Mouse (Mus musculus) heart, postnatal 25 days (tissue): ENCODE data around the gene Tmem167. TPM values are rescaled to one million over a fixed set of nuclear protein-coding genes. Genes with fewer than 3 reads are reported as not detected.

Source experiments
- DNase-seq: peaks from one replicate; pipeline ENCODE4 v3.0.0; 2022; ENCODE audit warnings: low spot score
- intact Hi-C: fragments of 180-260 bp; cut with DNase I; formaldehyde crosslinking; loops from one replicate; pipeline ENCODE4 v1.15.1; 2025
- total RNA-seq, 2 experiments: library from RNA; stranded (reverse); gene quantifications; 2 replicates each; pipeline ENCODE4 v1.2.3; 2021

Gene Tmem167
- total RNA-seq, 2 experiments from 2014 or later = 5.5 to 7.5 TPM

GRCm38 (mm10) chr13:90175662-90176061 lies 86.7 kb downstream of the Tmem167 start:
- DNase-seq = no peak
- intact Hi-C loops = no loop called here

- intact Hi-C loops = no loop called here
- no peak for DNase-seq
These were observed 93.3 kb downstream of the Tmem167 start for GRCm38 (mm10) chr13:90182262-90182661.

GRCm38 (mm10) chr13:90183536-90183935 lies 94.6 kb downstream of the Tmem167 start:
- intact Hi-C loops = no loop called here
- no peak for DNase-seq

- no peak for DNase-seq
- intact Hi-C loops = no loop called here
These were observed 97.8 kb downstream of the Tmem167 start for GRCm38 (mm10) chr13:90186694-90187093.

GRCm38 (mm10) chr13:90188021-90188420 lies 99.1 kb downstream of the Tmem167 start:
- no peak for DNase-seq
- intact Hi-C loops = no loop called here

GRCm38 (mm10) chr13:90191794-90192193 lies 102.9 kb downstream of the Tmem167 start:
- no peak for DNase-seq
- intact Hi-C loops = no loop called here

Other genes with a start within 250 kb of the Tmem167 start
- 10 to 100 TPM in 1 of 2 experiments, 1 to 10 TPM in 1; 8.3 to 12.0 TPM for gene Xrcc4, start 485 bp downstream of the Tmem167 start, total RNA-seq